Mouse (Mus musculus) brain, embryonic 14.5 days (tissue): ENCODE data around the gene Ebf1. TPM values are rescaled to one million over a fixed set of nuclear protein-coding genes. Genes with fewer than 3 reads are reported as not detected.

Source experiments
- DNase-seq: peaks from one replicate; pipeline ENCODE4 v3.0.0-alpha.2; 2011; ENCODE audit warnings: low read depth
- CTCF ChIP-seq: fragments of 200-500 bp; IDR thresholded peaks from 2 replicates; pipeline ENCODE4 v1.5.1; 2012; ENCODE audit warnings: inconsistent platforms, mild to moderate bottlenecking, moderate library complexity, borderline replicate concordance; ENCODE audit not compliant: insufficient read depth, insufficient read length; ENCODE audit errors: extremely low read depth
- POLR2A ChIP-seq: fragments of 200-500 bp; IDR thresholded peaks from 2 replicates; pipeline ENCODE4 v1.6.1; 2012; ENCODE audit warnings: mild to moderate bottlenecking, inconsistent platforms, borderline replicate concordance; ENCODE audit not compliant: poor library complexity, insufficient read depth, insufficient read length, severe bottlenecking; ENCODE audit errors: extremely low read depth
- polyA plus RNA-seq: library from polyadenylated mRNA; depleted of rRNA; stranded (reverse); fragments of >200 nt; gene quantifications from 2 replicates; pipeline ENCODE4 v1.2.3, GENCODE M21; 2012

Gene Ebf1
- polyA plus RNA-seq, 1 experiment = 53.1 TPM

GRCm38 (mm10) chr11:44608646-44609045, 8.5 kb upstream of the Ebf1 start:
- no peak for TF ChIP-seq CTCF
- no peak for TF ChIP-seq POLR2A
- no peak for DNase-seq

GRCm38 (mm10) chr11:44610971-44611781, 5.9 kb upstream of the Ebf1 start:
- peak; percentile 97 for DNase-seq
- TF ChIP-seq CTCF = peak; percentile 99
- TF ChIP-seq POLR2A = no peak

- TF ChIP-seq POLR2A = no peak
- DNase-seq = no peak
Observed at GRCm38 (mm10) chr11:44612156-44612555, 5.0 kb upstream of the Ebf1 start.

GRCm38 (mm10) chr11:44612681-44613410, 4.3 kb upstream of the Ebf1 start:
- peak; percentile 28 for DNase-seq
- no peak for TF ChIP-seq POLR2A
- TF ChIP-seq CTCF = no peak

- DNase-seq = peak; percentile 43
Observed at GRCm38 (mm10) chr11:44613411-44614180, 3.5 kb upstream of the Ebf1 start.

GRCm38 (mm10) chr11:44616078-44616787, 884 bp upstream of the Ebf1 start:
- TF ChIP-seq POLR2A = no peak
- TF ChIP-seq CTCF = no peak
- DNase-seq = no peak

More at GRCm38 (mm10) chr11:44613411-44614180, 3.5 kb upstream of the Ebf1 start:
- peak; percentile 48; the same call in 1 of the 2 replicates for TF ChIP-seq CTCF
- no peak for TF ChIP-seq POLR2A

- peak; percentile 84 for DNase-seq
- TF ChIP-seq POLR2A (no peak), CTCF (no peak)
Observed at GRCm38 (mm10) chr11:44617734-44618586, 843 bp downstream of the Ebf1 start.

- TF ChIP-seq CTCF = no peak
- TF ChIP-seq POLR2A = no peak
- DNase-seq = no peak
Observed at GRCm38 (mm10) chr11:44619131-44619886, 2.2 kb downstream of the Ebf1 start.

GRCm38 (mm10) chr11:44619887-44620693, 3.0 kb downstream of the Ebf1 start:
- no peak for TF ChIP-seq POLR2A
- no peak for TF ChIP-seq CTCF
- peak; percentile 40 for DNase-seq

GRCm38 (mm10) chr11:44620694-44621446, 3.8 kb downstream of the Ebf1 start:
- no peak for DNase-seq
- TF ChIP-seq POLR2A = no peak
- TF ChIP-seq CTCF = no peak
